Mouse (Mus musculus): ENCODE measurements around the gene Ano6. TPM values are rescaled to one million over a fixed set of nuclear protein-coding genes. Genes with fewer than 3 reads are reported as not detected.

Gene Ano6
- polyA plus RNA-seq, 1 experiment from 2014 or later = 27.8 TPM

GRCm38 (mm10) chr15:95972621-95973020 lies 182.0 kb downstream of the Ano6 start:
- ATAC-seq (ENCODE audit: low FRiP score, low TSS enrichment) (no peak), DNase-seq (no peak)
- Histone ChIP-seq H3K27me3 (ENCODE audit: control insufficient read depth, insufficient read depth, low read length) (no peaks in the 10 kb centered on the region), H3K9me3 (ENCODE audit: control insufficient read depth, low read length) (no peaks in the 10 kb centered on the region), H3K4me3 (replicated peaks; ENCODE audit: low read depth, low read length) (no peak overlapping the region), H3K4me1 (ENCODE audit: control insufficient read depth, insufficient read depth, low read length) (no peaks in the 10 kb centered on the region), H3K36me3 (ENCODE audit: control insufficient read depth, insufficient read depth, low read length) (peaks cover 37% of the 10 kb centered on the region), H3K9ac (replicated peaks; ENCODE audit: low read length) (no peak overlapping the region), H3K27ac (replicated peaks; ENCODE audit: low read depth, low read length) (no peak overlapping the region), H3K4me2 (ENCODE audit: low read length) (no peak overlapping the region)
- 96% methylated on average over 12 of the region's 12 CpGs for WGBS

DNA sequence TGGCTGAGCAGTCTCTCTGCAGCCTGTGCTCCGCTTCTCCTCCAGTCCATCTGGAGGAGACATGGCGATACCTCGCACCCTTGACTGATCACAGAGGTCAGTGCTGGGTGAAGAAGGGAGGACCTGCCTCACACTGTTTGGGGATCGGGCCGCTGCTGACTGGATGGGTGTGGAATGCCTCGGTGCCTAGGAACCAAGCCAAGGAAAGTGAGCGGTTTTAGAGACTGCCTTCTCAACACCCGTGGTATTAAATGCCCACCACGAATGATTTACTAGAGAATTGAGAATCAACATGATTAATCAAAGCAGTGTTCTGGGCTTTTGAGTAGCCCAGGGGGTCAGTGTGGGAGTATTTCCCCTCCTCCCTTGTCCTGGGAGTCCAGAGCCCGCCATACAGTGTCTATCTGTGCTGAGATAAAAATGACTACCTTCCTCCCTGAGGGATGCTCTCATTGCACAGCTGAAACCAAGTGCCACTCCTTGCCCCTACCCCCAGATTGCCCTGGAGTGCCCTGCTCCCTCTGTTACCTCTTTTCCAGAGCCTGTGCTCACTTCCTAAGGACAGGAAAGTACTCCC lies 183.5 kb downstream of the Ano6 start:
- H3K9ac ChIP-seq (replicated peaks; ENCODE audit: low read length) = no peak overlapping the region
- ATAC-seq (ENCODE audit: low FRiP score, low TSS enrichment) (no peak), DNase-seq (no peak)
- no peaks in the 10 kb centered on the region for H3K27me3 ChIP-seq (ENCODE audit: control insufficient read depth, insufficient read depth, low read length)
- no peaks in the 10 kb centered on the region for H3K9me3 ChIP-seq (ENCODE audit: control insufficient read depth, low read length)
- 76% methylated on average over 10 of the region's 10 CpGs for WGBS
- H3K36me3 ChIP-seq (ENCODE audit: control insufficient read depth, insufficient read depth, low read length) = peaks cover 34% of the 10 kb centered on the region
- no peak overlapping the region for H3K27ac ChIP-seq (replicated peaks; ENCODE audit: low read depth, low read length)
- H3K4me3 ChIP-seq (replicated peaks; ENCODE audit: low read depth, low read length) = no peak overlapping the region
- H3K4me2 ChIP-seq (ENCODE audit: low read length) = no peak overlapping the region
- no peaks in the 10 kb centered on the region for H3K4me1 ChIP-seq (ENCODE audit: control insufficient read depth, insufficient read depth, low read length)

DNA sequence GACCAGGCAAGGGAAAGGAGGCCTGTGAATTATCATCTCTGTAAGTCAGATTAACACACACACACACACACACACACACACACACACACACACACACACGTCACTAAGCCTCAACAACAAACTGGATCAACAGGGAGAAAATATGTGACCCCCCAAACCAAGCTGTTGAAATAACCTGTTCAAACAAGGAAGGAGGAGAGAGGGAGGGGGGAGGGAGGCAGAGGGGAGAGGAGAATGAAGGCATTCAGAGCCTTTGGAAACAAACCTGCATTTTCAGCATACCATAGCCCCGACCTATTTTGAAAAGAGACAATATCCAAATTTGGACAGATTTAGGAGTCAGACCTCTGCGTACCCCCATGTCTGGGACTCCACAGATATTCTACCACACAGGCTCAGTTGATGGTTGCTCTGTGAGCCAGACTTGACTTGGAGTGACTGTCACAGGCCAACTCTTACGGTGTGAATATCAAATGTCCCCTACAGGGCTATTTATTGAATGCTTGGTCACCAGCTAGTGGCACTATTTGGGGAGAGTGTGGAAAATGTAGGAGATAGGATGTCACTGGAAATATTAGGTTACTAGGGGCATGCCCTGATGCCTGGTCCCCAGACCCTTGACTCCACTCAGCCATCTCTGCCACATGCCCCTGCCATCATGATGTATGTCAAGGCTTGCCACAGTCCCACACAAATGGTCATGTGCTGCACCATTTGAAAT lies 185.7 kb downstream of the Ano6 start:
- no peaks in the 10 kb centered on the region for H3K27me3 ChIP-seq (ENCODE audit: control insufficient read depth, insufficient read depth, low read length)
- no peak overlapping the region for H3K27ac ChIP-seq (replicated peaks; ENCODE audit: low read depth, low read length)
- 78% methylated on average over 4 of the region's 4 CpGs for WGBS
- peaks cover 23% of the 10 kb centered on the region for H3K36me3 ChIP-seq (ENCODE audit: control insufficient read depth, insufficient read depth, low read length)
- no peak overlapping the region for H3K4me2 ChIP-seq (ENCODE audit: low read length)
- no peak for DNase-seq
- no peak overlapping the region for H3K4me3 ChIP-seq (replicated peaks; ENCODE audit: low read depth, low read length)
- no peaks in the 10 kb centered on the region for H3K4me1 ChIP-seq (ENCODE audit: control insufficient read depth, insufficient read depth, low read length)
- ATAC-seq (ENCODE audit: low FRiP score, low TSS enrichment) = no peak
- H3K9me3 ChIP-seq (ENCODE audit: control insufficient read depth, low read length) = no peaks in the 10 kb centered on the region
- no peak overlapping the region for H3K9ac ChIP-seq (replicated peaks; ENCODE audit: low read length)

GRCm38 (mm10) chr15:95977169-95977938 lies 186.7 kb downstream of the Ano6 start:
- no peak overlapping the region for H3K27ac ChIP-seq (replicated peaks; ENCODE audit: low read depth, low read length)
- no peaks in the 10 kb centered on the region for H3K4me1 ChIP-seq (ENCODE audit: control insufficient read depth, insufficient read depth, low read length)
- no peak overlapping the region for H3K4me3 ChIP-seq (replicated peaks; ENCODE audit: low read depth, low read length)
- no peak overlapping the region for H3K9ac ChIP-seq (replicated peaks; ENCODE audit: low read length)
- peaks cover 20% of the 10 kb centered on the region for H3K36me3 ChIP-seq (ENCODE audit: control insufficient read depth, insufficient read depth, low read length)
- no peaks in the 10 kb centered on the region for H3K27me3 ChIP-seq (ENCODE audit: control insufficient read depth, insufficient read depth, low read length)
- no peaks in the 10 kb centered on the region for H3K9me3 ChIP-seq (ENCODE audit: control insufficient read depth, low read length)
- DNase-seq (no peak), ATAC-seq (ENCODE audit: low FRiP score, low TSS enrichment) (no peak)
- H3K4me2 ChIP-seq (ENCODE audit: low read length) = no peak overlapping the region
- 82% methylated on average over 8 of the region's 8 CpGs for WGBS

GRCm38 (mm10) chr15:95977939-95978252 lies 187.3 kb downstream of the Ano6 start:
- WGBS = 91% methylated on average over 3 of the region's 3 CpGs
- Histone ChIP-seq H3K4me2 (ENCODE audit: low read length) (no peak overlapping the region), H3K27me3 (ENCODE audit: control insufficient read depth, insufficient read depth, low read length) (no peaks in the 10 kb centered on the region), H3K27ac (replicated peaks; ENCODE audit: low read depth, low read length) (no peak overlapping the region), H3K4me3 (replicated peaks; ENCODE audit: low read depth, low read length) (no peak overlapping the region), H3K9me3 (ENCODE audit: control insufficient read depth, low read length) (no peaks in the 10 kb centered on the region), H3K4me1 (ENCODE audit: control insufficient read depth, insufficient read depth, low read length) (no peaks in the 10 kb centered on the region), H3K9ac (replicated peaks; ENCODE audit: low read length) (no peak overlapping the region), H3K36me3 (ENCODE audit: control insufficient read depth, insufficient read depth, low read length) (peaks cover 14% of the 10 kb centered on the region)
- DNase-seq (no peak), ATAC-seq (ENCODE audit: low FRiP score, low TSS enrichment) (no peak)

GRCm38 (mm10) chr15:95980641-95981040 lies 190.0 kb downstream of the Ano6 start:
- H3K4me2 ChIP-seq (ENCODE audit: low read length) = no peak overlapping the region
- ATAC-seq (ENCODE audit: low FRiP score, low TSS enrichment) = no peak
- no peaks in the 10 kb centered on the region for H3K36me3 ChIP-seq (ENCODE audit: control insufficient read depth, insufficient read depth, low read length)
- H3K27me3 ChIP-seq (ENCODE audit: control insufficient read depth, insufficient read depth, low read length) = no peaks in the 10 kb centered on the region
- no peaks in the 10 kb centered on the region for H3K9me3 ChIP-seq (ENCODE audit: control insufficient read depth, low read length)
- H3K4me1 ChIP-seq (ENCODE audit: control insufficient read depth, insufficient read depth, low read length) = no peaks in the 10 kb centered on the region
- H3K4me3 ChIP-seq (replicated peaks; ENCODE audit: low read depth, low read length) = no peak overlapping the region
- no peak overlapping the region for H3K9ac ChIP-seq (replicated peaks; ENCODE audit: low read length)
- WGBS = 80% methylated on average over 5 of the region's 5 CpGs
- DNase-seq = no peak
- H3K27ac ChIP-seq (replicated peaks; ENCODE audit: low read depth, low read length) = no peak overlapping the region

GRCm38 (mm10) chr15:95987916-95988315 lies 197.3 kb downstream of the Ano6 start:
- WGBS = 94% methylated on average over 3 of the region's 3 CpGs
- Histone ChIP-seq H3K9me3 (ENCODE audit: control insufficient read depth, low read length) (peaks cover 5% of the 10 kb centered on the region; the same call in 1 of the 2 replicates), H3K4me2 (ENCODE audit: low read length) (no peak overlapping the region), H3K4me3 (replicated peaks; ENCODE audit: low read depth, low read length) (no peak overlapping the region), H3K27ac (replicated peaks; ENCODE audit: low read depth, low read length) (no peak overlapping the region), H3K27me3 (ENCODE audit: control insufficient read depth, insufficient read depth, low read length) (no peaks in the 10 kb centered on the region), H3K4me1 (ENCODE audit: control insufficient read depth, insufficient read depth, low read length) (no peaks in the 10 kb centered on the region), H3K36me3 (ENCODE audit: control insufficient read depth, insufficient read depth, low read length) (no peaks in the 10 kb centered on the region), H3K9ac (replicated peaks; ENCODE audit: low read length) (no peak overlapping the region)
- DNase-seq (no peak), ATAC-seq (ENCODE audit: low FRiP score, low TSS enrichment) (no peak)

GRCm38 (mm10) chr15:95989496-95990124 lies 199.0 kb downstream of the Ano6 start:
- H3K4me2 ChIP-seq (ENCODE audit: low read length) = no peak overlapping the region
- DNase-seq (no peak), ATAC-seq (ENCODE audit: low FRiP score, low TSS enrichment) (no peak)
- no peaks in the 10 kb centered on the region for H3K4me1 ChIP-seq (ENCODE audit: control insufficient read depth, insufficient read depth, low read length)
- peaks cover 5% of the 10 kb centered on the region; the same call in 1 of the 2 replicates for H3K9me3 ChIP-seq (ENCODE audit: control insufficient read depth, low read length)
- H3K36me3 ChIP-seq (ENCODE audit: control insufficient read depth, insufficient read depth, low read length) = no peaks in the 10 kb centered on the region
- no peak overlapping the region for H3K4me3 ChIP-seq (replicated peaks; ENCODE audit: low read depth, low read length)
- no peak overlapping the region for H3K27ac ChIP-seq (replicated peaks; ENCODE audit: low read depth, low read length)
- 94% methylated on average over 9 of the region's 9 CpGs for WGBS
- no peaks in the 10 kb centered on the region for H3K27me3 ChIP-seq (ENCODE audit: control insufficient read depth, insufficient read depth, low read length)
- no peak overlapping the region for H3K9ac ChIP-seq (replicated peaks; ENCODE audit: low read length)
